Mouse (Mus musculus) spleen, adult 2 months (tissue): ENCODE measurements around the gene Grk5. TPM values are rescaled to one million over a fixed set of nuclear protein-coding genes. Genes with fewer than 3 reads are reported as not detected.

Source experiments
- DNase-seq, 2 experiments: peaks; one replicate each; pipeline versions ENCODE4 v3.0.0 to v3.0.0-alpha.2; 2012 to 2021; ENCODE audit warnings: low spot score in 2 of 2, low read depth in 1 of 2
- H3K27ac ChIP-seq: fragments of 200-500 bp; 2 replicates; pipeline ENCODE4 v1.5.1; 2012; ENCODE audit warnings: low read length, inconsistent platforms; ENCODE audit not compliant: insufficient read depth
- H3K27me3 ChIP-seq: fragments of 200-500 bp; 2 replicates; pipeline ENCODE4 v1.6.1; 2012; ENCODE audit warnings: mild to moderate bottlenecking, moderate library complexity, low read length, inconsistent platforms; ENCODE audit not compliant: control insufficient read depth, insufficient read depth
- H3K36me3 ChIP-seq: fragments of 200-500 bp; 2 replicates; pipeline ENCODE4 v1.6.1; 2012; ENCODE audit warnings: mild to moderate bottlenecking, low read length, inconsistent platforms; ENCODE audit not compliant: control insufficient read depth, insufficient read depth
- H3K4me1 ChIP-seq: fragments of 200-500 bp; 2 replicates; pipeline ENCODE4 v1.6.1; 2011; ENCODE audit warnings: inconsistent platforms; ENCODE audit not compliant: control insufficient read depth, insufficient read depth, insufficient read length
- H3K4me3 ChIP-seq: fragments of 200-500 bp; 2 replicates; pipeline ENCODE4 v1.5.1; 2011; ENCODE audit warnings: mild to moderate bottlenecking, inconsistent platforms; ENCODE audit not compliant: insufficient read depth, insufficient read length; ENCODE audit errors: extremely low read depth
- CTCF ChIP-seq: fragments of 200-500 bp; IDR thresholded peaks from 2 replicates; pipeline ENCODE4 v1.5.1; 2011; ENCODE audit warnings: mild to moderate bottlenecking, inconsistent platforms; ENCODE audit not compliant: insufficient read depth, insufficient read length, insufficient replicate concordance; ENCODE audit errors: extremely low read depth
- POLR2A ChIP-seq: fragments of 200-500 bp; IDR thresholded peaks from 2 replicates; pipeline ENCODE4 v1.6.1; 2011; ENCODE audit warnings: low read depth, low read length, inconsistent platforms
- WGBS: fragments of 180-500 bp; shearing (Covaris S2); methylation state at CpG from one replicate; pipeline ENCODE4 v1.1.7; 2018; 5-methylcytosine and 5-hydroxymethylcytosine counted together
- polyA plus RNA-seq: library from polyadenylated mRNA; depleted of rRNA; stranded (reverse); fragments of >200 nt; gene quantifications from 2 replicates; pipeline ENCODE4 v1.2.3, GENCODE M21; 2012

The Grk5 gene
- polyA plus RNA-seq, 1 experiment: 2.1 TPM

DNA sequence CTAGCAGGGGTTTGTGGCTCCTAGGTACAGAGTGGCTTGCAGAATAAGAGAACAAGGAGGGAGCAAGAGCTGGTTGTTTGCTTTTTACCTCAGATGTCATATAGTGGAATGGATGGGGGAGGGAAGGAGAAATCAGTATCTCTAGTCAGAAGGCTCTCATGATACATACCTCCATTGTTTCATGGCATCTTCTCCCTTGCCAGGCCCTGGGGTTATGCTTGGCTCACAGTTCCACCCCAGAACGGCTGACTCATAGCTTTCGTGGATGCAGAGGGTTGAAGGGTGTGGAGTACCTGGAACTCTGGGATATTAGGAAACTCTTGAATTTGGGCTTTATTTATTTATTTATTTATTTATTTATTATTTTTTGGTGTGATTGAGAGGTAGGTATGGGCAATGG is 84.0 kb downstream of the Grk5 start:
- 88% methylated on average over 2 of the region's 2 CpGs for WGBS
- no peak for TF ChIP-seq POLR2A
- no peak for TF ChIP-seq CTCF
- no peak for DNase-seq

GRCm38 (mm10) chr19:60979581-60979980 is 90.0 kb downstream of the Grk5 start:
- Histone ChIP-seq H3K4me3 (no peak overlapping the region), H3K27me3 (no peaks in the 10 kb centered on the region), H3K4me1 (peaks cover 4% of the 10 kb centered on the region; the same call in 1 of the 2 replicates), H3K27ac (no peak overlapping the region), H3K36me3 (no peaks in the 10 kb centered on the region)
- no peak for TF ChIP-seq POLR2A
- no peak for TF ChIP-seq CTCF
- 89% methylated on average over 1 of the region's 1 CpGs for WGBS
- DNase-seq: no peak

More for the DNA sequence above, 84.0 kb downstream of the Grk5 start:
- Histone ChIP-seq H3K4me1 (no peaks in the 10 kb centered on the region), H3K4me3 (no peak overlapping the region), H3K27ac (no peak overlapping the region), H3K36me3 (no peaks in the 10 kb centered on the region), H3K27me3 (no peaks in the 10 kb centered on the region)

DNA sequence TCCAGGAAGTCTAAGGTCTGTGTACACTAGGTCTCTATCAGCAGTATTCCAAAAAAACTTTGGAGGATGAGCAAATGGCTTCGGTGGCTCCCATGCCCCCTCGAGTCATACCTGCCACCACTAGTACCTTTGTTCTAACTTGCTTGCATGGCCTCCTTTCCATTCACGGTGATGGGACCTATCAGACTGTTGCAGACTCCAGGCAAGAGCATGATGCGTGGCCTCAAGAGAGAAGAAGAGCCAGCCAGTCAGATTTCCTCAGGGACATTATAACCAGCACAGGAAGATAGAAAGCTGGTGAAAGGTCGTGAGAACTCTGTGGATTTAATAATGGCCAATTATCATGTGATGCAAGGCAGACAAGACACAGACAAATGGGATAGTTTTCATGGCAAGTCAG is 91.8 kb downstream of the Grk5 start:
- peaks cover 4% of the 10 kb centered on the region for H3K4me1 ChIP-seq
- no peak overlapping the region for H3K4me3 ChIP-seq
- WGBS: 73% methylated on average over 5 of the region's 5 CpGs
- no peaks in the 10 kb centered on the region for H3K36me3 ChIP-seq
- no peaks in the 10 kb centered on the region for H3K27me3 ChIP-seq
- no peak overlapping the region for H3K27ac ChIP-seq
- DNase-seq: no peak
- no peak for TF ChIP-seq POLR2A
- no peak for TF ChIP-seq CTCF

DNA sequence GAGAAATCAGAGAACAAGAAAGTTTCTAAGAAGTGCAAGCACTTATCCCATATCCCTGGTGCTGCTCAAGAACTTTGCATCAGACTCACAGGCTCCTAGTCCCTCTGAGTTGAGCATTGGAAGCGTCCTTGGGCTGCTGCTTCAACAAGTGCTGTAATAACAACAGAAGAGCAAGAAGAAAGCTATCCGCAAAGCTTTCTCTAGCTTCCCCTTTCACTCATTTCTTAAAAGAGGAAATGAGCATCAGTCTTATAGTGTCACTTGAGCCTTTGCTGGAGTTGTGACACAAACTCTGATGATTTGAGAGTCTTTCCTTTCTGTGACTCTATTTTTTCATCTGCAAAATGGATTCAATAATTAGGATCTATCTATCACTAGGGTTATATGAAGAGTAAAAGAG is 92.3 kb downstream of the Grk5 start:
- Histone ChIP-seq H3K4me1 (peaks cover 4% of the 10 kb centered on the region), H3K27me3 (no peaks in the 10 kb centered on the region), H3K36me3 (no peaks in the 10 kb centered on the region), H3K27ac (no peak overlapping the region), H3K4me3 (no peak overlapping the region)
- WGBS: 14% methylated on average over 2 of the region's 2 CpGs
- no peak for TF ChIP-seq POLR2A
- no peak for TF ChIP-seq CTCF
- no peak for DNase-seq

DNA sequence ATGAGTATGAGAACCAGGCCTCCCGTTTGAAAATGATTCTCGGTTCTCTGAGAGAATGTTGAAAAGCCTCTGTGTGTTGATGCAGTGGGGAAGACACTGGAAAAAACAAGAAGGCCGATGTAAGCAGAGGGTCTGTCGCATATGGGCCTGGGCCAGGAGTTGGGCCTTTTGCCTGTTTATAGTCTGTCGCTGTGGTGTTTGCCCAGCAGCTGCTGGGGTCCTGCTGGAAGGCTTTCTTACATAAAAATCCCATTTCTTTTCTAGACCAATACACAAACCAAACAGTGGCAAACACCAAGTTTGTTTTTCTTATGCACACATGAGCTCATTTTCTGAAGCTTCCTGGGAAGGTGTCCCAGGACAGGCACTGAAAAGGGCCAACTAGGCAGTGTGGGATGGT is 100.2 kb downstream of the Grk5 start:
- Histone ChIP-seq H3K27me3 (no peaks in the 10 kb centered on the region), H3K36me3 (no peaks in the 10 kb centered on the region), H3K27ac (no peak overlapping the region), H3K4me3 (no peak overlapping the region), H3K4me1 (no peaks in the 10 kb centered on the region; the same call in 1 of the 2 replicates)
- 88% methylated on average over 5 of the region's 5 CpGs for WGBS
- no peak for DNase-seq
- TF ChIP-seq CTCF (no peak), POLR2A (no peak)

DNA sequence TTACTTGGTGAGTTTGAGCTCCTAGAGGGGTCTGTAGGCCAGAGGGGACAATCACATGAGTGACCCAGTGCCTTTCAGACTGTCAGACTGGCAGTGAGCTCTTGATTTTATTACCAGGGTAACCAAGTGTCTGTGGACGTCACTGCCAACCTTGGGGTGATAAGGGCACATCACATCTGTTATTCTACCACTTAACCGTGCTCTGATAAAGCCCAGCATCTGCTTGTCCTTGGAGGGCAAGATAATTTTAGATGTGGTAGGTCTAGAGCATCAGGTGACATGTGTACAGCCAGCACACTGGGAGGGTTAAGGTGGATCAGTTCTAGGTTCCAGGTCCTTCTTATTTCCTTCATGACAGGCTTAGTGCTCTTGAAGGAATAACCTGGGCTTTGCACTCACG is 104.7 kb downstream of the Grk5 start:
- Histone ChIP-seq H3K4me1 (peaks cover 2% of the 10 kb centered on the region; the same call in 1 of the 2 replicates), H3K36me3 (no peaks in the 10 kb centered on the region), H3K27me3 (no peaks in the 10 kb centered on the region), H3K4me3 (no peak overlapping the region), H3K27ac (no peak overlapping the region)
- no peak for DNase-seq
- 75% methylated on average over 3 of the region's 3 CpGs for WGBS
- TF ChIP-seq CTCF (no peak), POLR2A (no peak)

DNA sequence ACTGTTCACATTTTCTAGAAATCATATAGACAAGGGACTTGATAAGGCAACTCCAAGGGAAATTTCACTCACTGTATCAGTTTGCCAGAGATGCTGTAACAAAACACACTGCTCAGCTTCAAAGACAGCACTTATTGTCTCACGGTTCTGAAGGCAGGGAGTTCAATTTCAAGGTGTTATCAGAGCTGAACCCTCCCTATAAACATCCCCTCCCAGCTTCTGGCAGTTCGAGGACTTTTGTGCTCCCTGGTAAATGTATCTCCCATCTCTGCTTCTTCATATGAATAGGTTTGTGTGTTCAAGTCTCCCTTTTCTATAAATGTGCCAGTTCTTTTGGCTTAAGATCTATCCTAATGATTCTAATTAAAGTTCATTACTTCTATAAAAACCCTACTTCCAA is 105.3 kb downstream of the Grk5 start:
- no peak for DNase-seq
- TF ChIP-seq POLR2A (no peak), CTCF (no peak)
- Histone ChIP-seq H3K27ac (no peak overlapping the region), H3K4me3 (no peak overlapping the region), H3K4me1 (peaks cover 2% of the 10 kb centered on the region; the same call in 1 of the 2 replicates), H3K27me3 (no peaks in the 10 kb centered on the region), H3K36me3 (no peaks in the 10 kb centered on the region)
- 83% methylated on average over 2 of the region's 2 CpGs for WGBS
